Mouse (Mus musculus) A20 (cell line): ENCODE measurements around the gene Uts2b.
"Not testable (repeated sequence)": the region's sequence is repeated elsewhere in the genome, so short reads cannot be mapped to it uniquely, and the experiment has no call there.

Experiments
- DNase-seq: peaks from one replicate; pipeline ENCODE4 v3.0.0-alpha.2; 2011; ENCODE audit warnings: low read depth, low spot score

Gene Uts2b

DNA sequence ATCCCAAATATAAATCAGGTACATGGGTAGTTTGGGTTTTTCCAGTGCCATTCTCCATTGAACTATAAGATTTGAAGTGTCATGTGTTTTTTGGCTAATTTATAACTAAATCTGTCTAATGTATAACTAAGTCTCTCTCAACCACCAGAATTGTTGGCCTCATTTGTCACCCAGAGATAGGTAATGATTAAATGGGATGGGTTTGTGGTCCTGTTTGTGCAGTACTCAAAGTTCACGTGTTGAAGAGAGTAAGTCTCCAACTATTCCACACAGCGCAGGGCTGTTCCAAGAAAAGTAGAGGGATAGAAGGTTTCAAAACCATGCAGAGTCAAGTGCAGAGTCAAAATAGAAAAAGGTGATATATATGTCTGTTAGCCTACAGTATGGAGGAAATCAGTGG is 5.3 kb upstream of the Uts2b start:
- no peak for DNase-seq

DNA sequence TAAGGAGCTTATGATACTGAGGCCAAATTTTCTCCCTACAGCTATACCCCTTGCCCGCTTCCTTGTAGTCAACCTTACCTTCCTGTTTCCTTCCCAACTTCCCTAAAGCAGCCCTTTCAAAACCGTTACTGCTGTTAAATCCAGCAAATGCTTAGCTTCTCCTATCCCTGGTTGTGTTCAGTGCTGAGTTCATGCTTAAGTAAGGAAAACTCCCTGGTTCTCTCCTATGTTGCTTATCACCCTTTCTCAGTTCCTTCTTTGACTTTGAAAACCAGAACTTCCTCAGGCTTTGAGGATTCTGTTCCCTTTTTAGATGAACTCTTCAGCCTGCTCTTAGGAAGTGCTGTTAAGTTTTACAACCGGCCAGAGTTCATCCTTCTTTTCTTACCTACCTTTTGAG is 4.1 kb upstream of the Uts2b start:
- peak; percentile 41 for DNase-seq

DNA sequence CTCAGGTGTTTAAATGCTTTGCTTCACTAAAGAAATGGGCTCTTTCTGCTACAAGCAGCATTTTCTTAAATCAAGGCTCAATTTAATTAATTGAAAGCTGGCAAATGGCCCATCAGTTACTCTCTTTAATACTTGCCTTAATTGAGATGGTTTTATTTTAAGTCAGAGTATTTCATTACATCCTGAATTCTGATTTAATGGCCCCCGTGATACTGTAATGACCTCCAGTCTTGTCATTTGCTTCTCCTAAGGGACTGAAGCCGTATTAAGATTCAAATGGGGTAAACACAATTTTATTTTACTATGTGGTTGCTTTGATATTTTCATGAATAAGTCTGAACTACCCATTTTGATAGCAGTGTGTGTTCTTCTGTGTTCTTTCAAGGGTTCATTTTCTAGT is 661 bp upstream of the Uts2b start:
- no peak for DNase-seq

DNA sequence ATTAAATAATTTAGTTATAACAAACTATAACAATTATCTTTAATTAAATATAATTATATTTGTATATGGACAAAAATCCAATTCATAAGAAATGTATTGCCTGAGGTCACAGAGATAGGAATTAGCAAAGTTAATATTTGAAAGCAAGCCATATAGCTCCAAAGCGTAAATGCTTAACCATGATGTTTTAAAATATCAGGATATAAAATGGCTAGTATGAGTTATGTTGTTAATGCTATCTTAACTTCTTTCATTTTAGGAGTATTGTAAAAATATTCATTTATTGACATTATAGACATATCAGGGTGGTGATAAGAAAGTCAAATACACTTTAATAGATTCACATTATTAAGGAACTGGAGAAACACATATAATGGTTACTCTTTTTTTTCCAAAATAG is 10.0 kb downstream of the Uts2b start:
- DNase-seq, result no peak

DNA sequence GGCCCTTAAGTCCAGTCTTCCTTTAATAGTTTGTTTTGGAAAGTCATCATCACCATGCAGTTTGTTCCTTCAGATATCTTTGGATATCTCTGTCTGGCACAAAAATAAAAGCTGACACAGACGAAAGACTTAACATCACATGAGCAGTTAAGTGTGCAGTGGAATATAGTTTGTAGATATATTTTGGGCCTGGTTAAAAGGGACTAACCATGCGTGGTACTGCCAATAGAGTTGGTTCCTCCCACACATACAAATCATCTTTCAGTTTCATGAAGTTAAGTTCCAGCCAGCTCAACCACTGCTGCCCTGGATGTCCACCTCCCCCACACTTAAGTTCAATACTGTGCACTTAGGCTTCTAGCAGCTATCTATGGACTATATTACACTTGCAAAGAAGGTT is 15.6 kb downstream of the Uts2b start:
- DNase-seq, result peak; percentile 80

DNA sequence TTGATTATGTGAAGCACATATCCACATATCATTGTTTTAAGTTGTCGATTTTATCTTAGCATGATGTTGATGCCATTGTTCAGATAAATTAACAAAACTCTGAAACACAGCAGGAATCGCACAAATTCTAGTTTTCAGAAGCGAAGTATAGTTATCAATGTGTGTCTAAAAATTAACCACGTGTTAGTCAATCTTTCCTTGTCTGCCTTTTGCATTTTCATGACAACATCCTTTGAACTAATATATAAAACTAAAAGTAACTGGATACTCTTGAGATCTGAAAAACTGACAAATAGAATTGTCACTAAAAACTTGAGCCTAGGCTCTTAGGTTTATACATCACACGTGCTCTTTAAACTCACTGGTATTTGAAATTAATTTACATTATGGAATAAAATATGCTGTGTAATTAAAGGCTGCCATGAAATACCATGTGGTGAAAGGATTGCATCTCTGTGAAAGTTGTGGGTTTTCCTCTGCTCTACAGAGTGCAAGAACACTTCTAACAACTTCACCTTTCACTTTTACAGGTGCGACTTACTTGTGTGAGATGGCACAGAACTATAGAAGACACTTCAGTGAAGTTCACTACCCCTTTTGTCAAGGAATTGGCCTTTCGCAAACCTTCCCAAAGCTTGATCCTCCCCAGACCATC is 20.0 kb downstream of the Uts2b start:
- DNase-seq, result no peak

DNA sequence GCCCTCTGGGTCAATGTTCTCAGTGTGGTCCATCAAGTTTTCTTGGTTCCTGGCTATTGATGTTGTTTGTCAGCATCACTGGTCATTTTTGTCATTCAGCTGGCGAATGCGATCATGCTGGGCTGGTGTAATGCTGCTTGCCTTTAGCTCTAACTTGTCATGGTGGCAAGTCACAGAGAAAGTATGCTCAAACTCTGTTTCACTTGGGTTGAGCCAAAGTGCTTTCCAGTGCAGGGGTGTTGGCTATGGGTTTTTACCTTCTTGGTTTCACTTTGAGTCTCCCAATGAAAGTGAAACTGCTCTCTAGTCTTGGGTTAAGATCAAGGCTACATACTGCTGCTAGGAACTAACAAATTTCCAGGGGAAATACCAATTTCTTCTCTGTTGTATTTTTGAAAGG is 20.8 kb downstream of the Uts2b start:
- DNase-seq, result peak; percentile 80

DNA sequence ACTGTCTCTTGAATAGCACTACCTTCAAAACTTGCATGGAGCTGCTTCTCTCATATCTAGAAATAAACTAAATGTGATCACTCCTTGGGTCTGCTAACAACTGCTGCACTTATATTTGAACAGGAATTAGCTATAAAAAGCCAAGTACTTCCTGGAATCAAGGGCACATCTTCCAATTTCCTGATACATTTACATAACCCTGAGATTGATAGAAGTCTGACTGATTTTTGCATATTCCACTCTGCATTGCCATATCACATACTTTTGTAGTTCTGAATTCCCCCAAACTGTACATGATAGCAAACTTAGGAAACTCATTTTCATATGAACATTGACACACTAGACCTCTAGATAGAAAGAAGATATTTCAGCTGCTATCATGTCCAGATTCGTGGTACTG is 21.7 kb downstream of the Uts2b start:
- DNase-seq, result no peak

DNA sequence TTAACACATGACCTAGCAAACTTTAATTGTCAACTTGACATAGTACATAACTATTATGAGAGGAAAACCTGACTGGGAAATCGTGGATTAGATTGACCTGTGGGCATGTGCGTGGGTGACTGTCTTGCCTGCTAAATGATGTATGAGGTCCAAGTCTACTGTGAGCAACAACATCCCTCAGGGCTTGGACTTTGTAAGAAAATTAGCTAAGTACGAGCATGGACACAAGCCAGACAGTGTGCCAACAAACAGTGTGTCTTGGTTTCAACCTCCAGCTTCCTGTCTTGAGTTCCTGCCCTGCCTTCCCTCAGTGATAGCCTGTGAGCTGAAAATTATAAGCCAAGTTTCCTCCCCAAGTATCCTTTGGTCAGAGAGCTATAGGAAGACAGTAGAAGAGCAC is 22.5 kb downstream of the Uts2b start:
- no peak for DNase-seq

DNA sequence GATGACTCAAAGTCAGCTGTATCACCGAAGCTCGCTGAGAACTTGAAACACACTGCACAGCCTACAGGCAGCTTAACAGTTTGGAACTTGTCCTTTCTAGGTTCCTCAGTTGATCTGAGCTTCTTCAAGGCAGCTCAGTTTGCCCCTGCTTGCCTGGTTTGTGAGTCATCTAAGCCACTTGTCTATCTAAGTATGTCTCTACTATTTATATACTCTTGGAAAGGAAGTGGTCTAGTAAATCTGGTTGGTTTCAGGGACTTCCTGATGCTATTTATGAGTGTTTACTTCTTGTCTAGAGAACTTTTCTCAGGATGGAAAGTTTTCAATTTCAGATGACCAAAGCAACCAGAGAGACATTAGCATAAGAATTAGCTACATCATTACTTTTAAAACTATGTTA is 43.6 kb downstream of the Uts2b start:
- peak; percentile 25 for DNase-seq

DNA sequence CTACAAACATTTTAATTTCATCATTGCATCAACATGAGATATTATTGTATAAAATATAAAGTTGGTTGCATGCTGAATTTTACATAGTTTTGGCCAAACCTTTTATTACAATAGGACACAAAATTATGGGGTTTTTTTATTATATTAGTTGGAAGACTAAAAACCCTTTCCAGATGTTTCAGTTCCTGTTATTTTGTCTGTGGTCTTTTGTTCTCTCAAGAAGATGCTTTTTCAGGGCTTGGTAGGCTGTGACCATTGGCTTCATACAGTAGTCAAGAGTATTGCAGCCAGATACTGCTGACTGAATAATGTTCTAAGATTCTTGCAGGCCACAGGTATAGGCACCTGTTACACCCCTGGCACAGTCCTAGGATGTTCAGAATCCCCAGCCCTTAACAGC is 48.0 kb downstream of the Uts2b start:
- DNase-seq, result no peak

DNA sequence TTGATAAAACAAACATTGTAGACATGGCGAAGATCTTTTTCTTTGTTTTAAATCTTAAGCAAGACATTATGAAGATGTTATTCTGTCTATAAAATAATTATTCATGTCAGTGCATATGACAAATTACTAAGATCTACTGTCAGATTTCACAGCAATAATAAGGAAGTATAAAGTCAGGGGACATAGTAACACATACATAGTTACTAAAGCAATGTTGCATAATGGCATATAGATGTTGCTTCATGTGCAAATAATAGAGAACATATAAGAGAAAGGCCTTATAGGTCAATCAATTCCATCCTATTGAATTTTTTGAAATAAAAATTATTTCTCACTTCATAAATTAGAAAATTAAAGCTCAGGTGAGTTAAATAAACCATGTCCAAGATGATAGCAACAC is 50.9 kb downstream of the Uts2b start:
- no peak for DNase-seq

DNA sequence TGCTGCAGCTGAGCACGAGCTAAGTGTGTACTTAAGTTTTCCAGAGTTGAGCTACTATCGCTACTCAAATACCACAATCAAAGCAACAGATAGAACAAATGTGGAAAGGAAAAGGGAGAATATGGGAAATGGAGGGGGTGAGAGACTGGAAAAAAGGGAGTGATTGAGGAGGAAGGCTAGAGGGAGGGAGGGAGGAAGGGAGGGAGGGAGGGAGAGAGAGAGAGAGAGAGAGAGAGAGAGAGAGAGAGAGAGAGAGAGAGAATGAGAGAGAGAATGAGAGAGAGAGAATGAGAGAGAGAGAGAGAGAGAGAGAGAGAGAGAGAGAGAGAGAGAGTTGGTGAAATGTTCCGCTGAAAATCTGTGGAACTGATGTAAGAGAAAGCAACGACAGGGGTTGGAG is 62.9 kb downstream of the Uts2b start, which contains the start of gene Ostn:
Gene Ostn, plus strand, starts transcription at position 301 of the 400 bp plus-strand sequence.
- not testable (repeated sequence) for DNase-seq
